Mouse (Mus musculus): ENCODE data around the gene Hist3h2a.

The Hist3h2a gene

GRCm38 (mm10) chr11:58947798-58948528, 6.5 kb upstream of the Hist3h2a start:
- DNase-seq: no peak

DNA sequence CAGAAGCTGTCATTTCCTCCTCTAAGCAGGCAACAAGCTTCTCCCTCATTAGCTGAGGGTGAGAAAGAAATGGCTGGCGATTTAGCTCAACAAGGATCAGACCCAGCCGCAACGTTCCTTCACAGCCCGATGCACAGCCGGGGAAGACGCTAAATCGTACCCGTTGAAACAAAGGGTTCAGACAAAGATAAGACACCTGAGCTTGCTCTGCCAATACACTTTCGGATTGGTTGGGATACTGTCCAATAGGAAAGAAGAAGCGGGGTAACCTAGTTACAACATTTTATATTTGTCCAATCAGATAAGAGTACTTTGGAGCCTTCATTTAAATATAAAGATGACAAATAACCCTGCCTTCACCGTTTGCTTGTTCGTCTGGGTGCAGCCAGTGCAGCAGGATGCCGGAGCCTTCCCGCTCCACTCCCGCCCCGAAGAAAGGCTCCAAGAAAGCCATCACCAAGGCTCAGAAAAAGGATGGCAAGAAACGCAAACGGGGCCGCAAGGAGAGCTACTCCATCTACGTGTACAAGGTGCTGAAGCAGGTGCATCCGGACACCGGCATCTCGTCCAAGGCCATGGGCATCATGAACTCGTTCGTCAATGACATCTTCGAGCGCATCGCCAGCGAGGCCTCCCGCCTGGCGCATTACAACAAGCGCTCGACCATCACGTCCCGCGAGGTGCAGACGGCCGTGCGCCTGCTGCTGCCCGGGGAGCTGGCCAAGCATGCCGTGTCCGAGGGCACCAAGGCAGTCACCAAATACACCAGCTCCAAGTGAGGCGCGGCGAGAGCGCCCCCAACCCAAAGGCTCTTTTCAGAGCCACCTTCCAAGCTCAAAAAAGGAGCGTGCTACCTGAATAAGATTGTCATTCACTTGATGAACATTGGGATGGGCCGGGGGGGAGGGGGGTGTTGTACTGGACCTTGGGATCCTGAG, 5.7 kb upstream of the Hist3h2a start, which contains the start of gene Hist3h2ba:
Hist3h2ba (plus strand) TSS at position 379 of the 938 bp plus-strand sequence.
- peak in 1 of 2 experiments; percentile 45 for DNase-seq

- no peak for DNase-seq
Observed at GRCm38 (mm10) chr11:58949480-58950431, 4.7 kb upstream of the Hist3h2a start.

- no peak for DNase-seq
Observed at GRCm38 (mm10) chr11:58951210-58951609, 3.3 kb upstream of the Hist3h2a start.

DNA sequence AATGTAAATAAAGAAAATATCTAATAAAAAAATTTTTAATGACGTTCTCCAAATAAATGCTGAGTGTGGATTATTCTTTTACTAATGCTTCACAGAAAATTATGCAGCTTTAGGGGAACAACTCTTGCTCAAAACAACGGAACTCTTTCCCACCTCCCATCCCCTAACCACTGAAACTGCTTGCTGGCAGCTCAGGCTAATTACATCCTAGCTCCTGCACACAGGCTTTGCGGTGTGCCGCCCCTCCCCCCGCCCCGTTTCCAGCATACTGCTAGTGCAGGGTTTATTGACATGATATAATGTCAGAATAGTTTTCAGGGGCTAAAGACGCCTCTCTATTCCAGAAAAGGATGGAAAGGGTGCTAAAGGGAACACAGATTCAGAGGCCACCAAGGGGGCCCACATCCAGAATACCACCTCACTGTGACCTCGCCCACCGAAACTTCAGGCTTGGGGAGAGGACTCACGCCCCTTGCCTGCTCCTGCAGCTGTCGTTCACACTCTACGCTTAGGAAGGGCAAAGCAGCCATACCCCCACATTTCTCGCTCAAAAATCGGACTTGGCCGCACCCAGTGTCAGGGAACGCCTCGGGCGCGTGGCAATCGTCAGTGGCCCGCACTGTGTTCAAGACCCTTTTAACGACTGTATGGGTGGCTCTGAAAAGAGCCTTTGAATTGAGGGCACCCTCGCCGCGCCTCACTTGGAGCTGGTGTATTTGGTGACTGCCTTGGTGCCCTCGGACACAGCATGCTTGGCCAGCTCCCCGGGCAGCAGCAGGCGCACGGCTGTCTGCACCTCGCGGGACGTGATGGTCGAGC, 925 bp upstream of the Hist3h2a start:
- peak in 1 of 2 experiments; percentile 38 for DNase-seq

DNA sequence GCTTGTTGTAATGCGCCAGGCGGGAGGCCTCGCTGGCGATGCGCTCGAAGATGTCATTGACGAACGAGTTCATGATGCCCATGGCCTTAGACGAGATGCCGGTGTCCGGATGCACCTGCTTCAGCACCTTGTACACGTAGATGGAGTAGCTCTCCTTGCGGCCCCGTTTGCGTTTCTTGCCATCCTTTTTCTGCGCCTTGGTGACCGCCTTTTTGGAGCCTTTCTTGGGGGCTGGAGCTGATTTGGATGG, 390 bp upstream of the Hist3h2a start:
- peak in 1 of 2 experiments; percentile 57 for DNase-seq

- DNase-seq: no peak
Observed at GRCm38 (mm10) chr11:58955143-58955867, 820 bp downstream of the Hist3h2a start.

GRCm38 (mm10) chr11:58955868-58956257, 1.4 kb downstream of the Hist3h2a start:
- DNase-seq: no peak

DNA sequence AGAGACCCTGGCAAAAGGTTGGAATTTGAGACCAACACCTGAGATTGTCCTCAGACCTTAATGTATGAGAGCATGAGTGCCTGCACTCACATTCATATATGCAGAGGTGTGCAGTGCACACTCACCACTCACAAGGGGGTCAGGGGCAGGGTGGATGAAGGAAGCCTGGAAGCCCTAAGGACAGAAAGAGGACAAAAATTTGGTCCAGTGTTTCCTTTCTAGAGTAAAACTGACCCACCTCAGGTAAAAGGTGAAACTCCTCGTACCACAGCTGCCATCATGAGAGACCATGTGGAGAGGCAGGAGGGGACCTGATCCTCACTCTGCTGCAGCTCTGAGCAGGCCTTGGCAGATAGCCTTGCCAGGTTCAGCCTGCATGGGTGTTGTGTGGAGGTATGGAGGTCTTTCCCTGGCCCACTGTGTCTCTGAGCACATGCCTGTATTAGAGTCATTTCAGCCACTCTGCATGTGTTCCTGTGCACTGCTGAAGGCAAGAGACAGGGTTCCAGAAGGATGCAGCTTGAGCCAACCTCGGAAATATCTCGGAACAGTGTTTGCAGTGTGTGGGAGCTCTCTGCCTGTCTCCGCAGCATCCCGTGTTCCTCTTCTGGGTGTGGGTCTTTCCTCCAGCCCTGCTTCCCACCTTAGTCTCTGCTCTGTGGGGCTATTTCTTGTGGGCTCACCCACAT, 2.9 kb downstream of the Hist3h2a start:
- no peak for DNase-seq

- DNase-seq: no peak
Observed at GRCm38 (mm10) chr11:58958536-58958935, 4.1 kb downstream of the Hist3h2a start.

DNA sequence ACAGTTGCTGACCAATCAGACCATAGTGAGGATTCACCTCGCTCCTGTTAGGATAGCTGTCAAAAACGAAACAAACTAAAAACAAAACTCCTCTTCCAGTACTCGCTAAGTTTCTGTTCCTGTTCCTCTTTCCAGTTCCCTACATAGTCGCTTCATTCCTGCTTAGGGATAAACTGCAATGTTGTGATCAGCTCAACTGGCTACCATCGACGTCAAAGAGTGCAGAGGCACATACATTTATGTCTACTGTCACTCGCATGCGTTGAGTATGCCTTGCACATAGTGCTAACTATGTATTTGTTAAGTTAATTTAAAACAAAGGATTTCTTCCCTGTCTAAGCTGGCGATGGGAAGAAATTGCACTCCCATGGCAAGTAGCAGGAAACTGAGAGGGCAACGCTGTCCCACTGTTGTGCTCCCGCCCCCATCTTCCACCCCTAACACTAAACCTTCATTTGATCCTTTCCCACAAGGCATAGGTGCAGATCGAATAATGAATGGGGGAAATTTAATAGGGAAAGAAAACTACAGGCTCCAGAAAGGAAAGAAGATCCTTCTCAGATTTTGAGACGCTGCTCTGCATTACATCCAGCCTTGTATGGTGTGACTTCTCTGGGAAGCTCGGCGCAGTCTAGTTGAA, 4.8 kb downstream of the Hist3h2a start:
- DNase-seq: no peak

- DNase-seq: peak; percentile 82 to 85
Observed at GRCm38 (mm10) chr11:58959921-58960465, 5.5 kb downstream of the Hist3h2a start.

- no peak for DNase-seq
Observed at GRCm38 (mm10) chr11:58961364-58962177, 7.1 kb downstream of the Hist3h2a start.

DNA sequence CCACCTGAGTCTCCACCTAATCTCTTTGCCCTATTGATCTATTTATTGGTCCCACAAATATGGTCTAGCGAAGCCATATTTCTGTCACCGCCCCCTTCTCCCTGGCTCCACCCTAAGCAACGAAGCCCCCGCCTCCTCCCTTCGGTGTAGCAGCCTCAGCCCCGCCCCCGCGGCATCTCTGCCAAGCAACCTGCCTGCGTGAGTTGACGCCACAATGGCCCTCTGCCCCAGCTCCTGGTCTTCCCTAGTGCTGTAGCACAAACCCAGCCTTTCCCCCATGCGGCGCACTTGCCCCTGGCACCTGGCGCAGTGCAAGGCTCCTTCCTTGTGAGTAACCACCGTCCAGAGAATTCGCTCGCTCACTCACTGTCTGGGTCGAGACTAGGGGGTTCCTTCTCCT, 9.1 kb downstream of the Hist3h2a start:
- peak; percentile 53 to 59 for DNase-seq

GRCm38 (mm10) chr11:58964216-58964615, 9.7 kb downstream of the Hist3h2a start:
- DNase-seq: no peak

DNA sequence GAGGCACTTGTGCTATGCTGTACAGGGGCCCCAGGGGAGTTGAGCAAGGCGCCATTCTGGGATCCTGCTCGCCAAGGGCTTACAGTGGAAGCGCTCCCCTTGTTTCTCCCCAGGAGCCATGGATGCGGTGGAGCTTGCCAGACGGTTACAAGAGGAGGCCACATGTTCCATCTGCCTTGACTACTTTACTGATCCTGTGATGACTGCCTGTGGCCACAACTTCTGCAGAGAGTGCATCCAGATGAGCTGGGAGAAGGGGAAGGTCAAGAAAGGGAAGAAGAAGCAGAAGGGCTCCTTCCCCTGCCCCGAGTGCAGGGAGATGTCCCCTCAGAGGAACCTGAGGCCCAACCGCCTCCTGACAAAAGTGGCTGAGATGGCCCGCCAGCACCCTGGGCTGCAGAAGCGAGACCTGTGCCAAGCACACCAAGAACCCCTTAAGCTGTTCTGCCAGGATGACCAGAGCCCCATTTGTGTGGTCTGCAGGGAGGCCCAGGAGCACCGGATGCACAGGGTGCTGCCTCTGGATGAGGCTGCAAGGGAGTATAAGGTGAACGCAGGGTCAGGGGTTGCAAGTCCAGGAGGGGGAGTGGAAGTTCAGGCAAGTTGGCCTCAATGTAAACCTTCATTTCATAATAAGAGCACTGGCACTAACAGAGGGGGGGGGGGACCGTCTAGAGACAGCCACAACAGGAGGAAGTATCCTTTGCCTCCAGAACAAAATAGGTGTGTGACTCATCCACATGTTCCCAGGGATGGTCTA, 10.7 kb downstream of the Hist3h2a start:
- DNase-seq: no peak

- DNase-seq: no peak
Observed at GRCm38 (mm10) chr11:58967346-58967745, 12.9 kb downstream of the Hist3h2a start.

- DNase-seq: no peak
Observed at GRCm38 (mm10) chr11:58968551-58968950, 14.1 kb downstream of the Hist3h2a start.

Measured in lung, postnatal 4 days (tissue).